Mouse (Mus musculus): ENCODE results near the gene Tbl1xr1.

The Tbl1xr1 gene

DNA sequence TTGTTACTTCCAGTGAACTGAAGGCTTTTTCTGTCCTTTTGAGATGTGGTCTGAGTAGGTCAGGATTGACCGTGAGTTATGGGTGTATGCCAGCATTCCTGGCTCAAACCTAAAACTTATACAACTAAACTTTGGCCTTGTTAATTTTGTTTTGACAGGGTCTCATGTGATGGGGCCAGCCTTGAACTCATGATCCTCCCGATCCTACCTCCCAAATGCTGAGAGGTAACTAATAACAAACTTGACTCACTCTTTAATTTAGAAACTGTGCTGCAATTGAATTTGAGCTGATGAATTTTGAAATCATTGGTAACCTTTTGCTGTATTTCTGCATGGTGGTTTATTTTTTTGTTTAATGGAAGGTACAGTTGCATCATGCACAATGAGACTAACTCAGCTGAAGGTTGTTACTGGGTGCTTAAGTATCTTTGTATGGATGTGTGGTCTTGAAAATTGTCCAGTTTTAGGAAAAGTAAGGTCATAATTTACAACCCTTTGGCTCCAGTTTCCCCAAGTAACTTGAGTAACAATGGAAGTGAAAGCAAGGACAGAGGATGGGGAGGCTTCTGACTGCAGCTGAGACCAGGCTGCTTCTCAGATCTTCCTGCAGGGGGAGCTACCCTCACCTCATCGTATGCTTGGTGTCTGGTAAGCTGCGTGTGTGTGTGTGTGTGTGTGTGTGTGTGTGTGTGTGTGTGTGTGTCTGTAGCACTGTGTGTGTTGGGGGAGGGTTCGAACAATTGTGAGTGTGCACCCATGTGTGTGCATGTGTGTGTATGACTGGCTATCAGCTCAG is 66.6 kb downstream of the Tbl1xr1 start:
- DNase-seq (ENCODE audit: low read depth, low spot score), result no peak

- no peak for DNase-seq (ENCODE audit: low read depth, low spot score)
Observed at GRCm38 (mm10) chr3:22144255-22144654, 67.8 kb downstream of the Tbl1xr1 start.

DNA sequence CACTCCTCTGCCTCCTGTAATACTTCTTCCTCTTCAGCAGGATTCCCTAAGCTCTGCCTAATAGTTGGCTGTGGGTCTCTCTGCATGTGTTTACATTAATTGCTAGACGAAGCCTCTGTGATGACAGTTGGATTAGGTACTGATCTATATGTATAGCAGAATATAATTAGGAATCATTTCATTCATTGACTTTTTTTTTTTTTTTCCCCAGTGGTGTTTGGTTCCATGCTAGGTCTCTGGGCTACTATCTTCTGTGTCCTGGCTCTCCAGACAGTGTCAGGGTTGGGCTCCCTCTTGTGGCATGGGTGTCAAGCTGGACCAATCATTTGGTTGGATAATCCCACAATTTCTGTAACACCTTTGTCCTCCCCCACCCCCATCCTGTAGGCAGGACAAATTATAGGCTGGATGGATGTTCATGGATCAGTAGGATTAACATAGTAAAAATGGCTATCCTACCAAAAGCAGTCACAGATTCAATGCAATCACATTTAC is 71.0 kb downstream of the Tbl1xr1 start:
- DNase-seq (ENCODE audit: low read depth, low spot score), result no peak

DNA sequence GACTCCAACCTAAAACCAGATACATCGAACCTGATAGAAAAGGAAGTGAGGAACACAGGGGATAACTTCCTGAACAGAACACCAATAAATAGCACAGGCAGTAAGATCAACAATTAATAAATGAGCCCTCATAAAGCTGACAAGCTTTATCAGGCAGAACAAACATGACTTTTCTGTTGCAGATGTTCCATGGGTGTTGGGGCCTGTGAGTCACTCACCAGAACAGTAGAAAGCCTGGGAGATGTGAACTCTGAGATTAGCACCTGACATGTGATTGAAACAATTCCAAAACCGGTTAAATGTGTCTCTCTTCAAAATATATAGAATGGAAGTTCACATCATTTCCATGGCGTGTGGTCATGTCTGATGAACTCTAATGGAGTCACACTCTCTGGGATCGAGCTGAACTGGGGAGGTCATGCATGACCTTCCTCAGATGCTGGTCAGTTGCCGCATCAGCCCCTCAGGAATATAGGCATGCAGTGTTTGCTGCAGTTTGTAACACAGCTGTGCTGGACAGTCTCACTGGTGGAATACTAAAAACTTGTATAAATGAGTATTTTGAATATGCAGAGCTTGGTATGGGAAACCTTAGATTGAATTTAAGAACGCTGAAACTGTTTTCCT is 72.0 kb downstream of the Tbl1xr1 start:
- no peak for DNase-seq (ENCODE audit: low read depth, low spot score)

GRCm38 (mm10) chr3:22150872-22151530 is 74.5 kb downstream of the Tbl1xr1 start:
- no peak for DNase-seq (ENCODE audit: low read depth, low spot score)

- DNase-seq (ENCODE audit: low read depth, low spot score), result no peak
Observed at GRCm38 (mm10) chr3:22152773-22153172, 76.3 kb downstream of the Tbl1xr1 start.

DNA sequence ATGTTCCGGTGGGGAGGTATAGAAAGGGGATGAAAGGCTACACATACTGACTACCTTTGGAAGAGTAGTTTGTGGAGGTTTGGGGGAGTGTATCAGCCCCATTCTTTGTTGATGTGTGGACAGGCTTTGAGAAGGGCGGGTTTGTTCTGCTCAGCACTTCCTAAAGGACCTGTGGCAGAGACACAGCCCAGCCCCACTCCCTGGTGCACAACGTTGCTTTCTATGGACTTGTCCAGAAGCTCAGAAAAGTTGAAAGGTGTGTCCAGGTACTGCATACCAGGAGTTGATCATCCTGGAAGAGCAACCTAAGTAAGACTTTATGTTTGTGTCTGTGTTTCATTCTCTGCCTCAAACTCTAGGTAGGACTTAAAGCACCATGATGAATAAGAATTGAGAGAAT is 78.1 kb downstream of the Tbl1xr1 start:
- DNase-seq (ENCODE audit: low read depth, low spot score), result no peak

GRCm38 (mm10) chr3:22156397-22156796 is 79.9 kb downstream of the Tbl1xr1 start:
- DNase-seq (ENCODE audit: low read depth, low spot score), result no peak

DNA sequence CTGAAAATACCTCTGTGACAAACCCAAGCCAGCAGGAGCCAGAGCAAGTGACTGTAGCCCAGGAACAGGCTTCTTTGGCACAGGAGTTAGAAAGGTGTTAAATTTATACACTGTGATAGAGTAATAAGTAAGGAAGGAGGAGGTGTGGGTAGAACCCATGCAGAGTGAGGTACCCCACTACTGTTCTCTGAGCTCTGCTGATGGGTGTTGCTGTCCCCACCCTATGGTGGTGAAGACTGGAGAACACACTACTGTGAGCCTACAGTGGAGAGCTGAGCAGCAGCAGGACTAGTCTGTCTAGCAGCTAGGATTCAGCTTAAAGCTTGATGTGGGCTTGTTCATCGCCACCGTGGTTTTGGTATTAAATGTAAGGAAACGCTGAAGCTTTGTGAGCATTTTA is 86.5 kb downstream of the Tbl1xr1 start:
- no peak for DNase-seq (ENCODE audit: low read depth, low spot score)

DNA sequence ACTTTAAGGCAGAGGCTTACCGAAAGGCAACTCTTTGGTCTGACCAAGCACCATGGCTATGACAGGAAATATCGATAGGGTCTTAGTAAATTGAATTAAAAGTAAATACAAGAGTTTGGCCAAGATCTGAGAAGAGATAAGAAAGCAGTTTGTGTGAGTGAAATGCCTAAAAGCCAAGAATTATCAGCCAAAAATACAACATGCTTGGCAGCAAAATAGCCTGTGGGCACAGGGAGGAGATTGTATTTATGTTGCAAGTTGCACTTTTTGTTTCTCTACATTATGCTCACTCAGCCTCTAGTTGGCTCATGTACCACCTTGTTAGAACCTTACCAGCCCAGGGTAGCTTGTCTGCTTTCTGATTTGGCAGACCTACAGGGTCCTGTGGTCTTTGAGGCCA is 91.4 kb downstream of the Tbl1xr1 start:
- no peak for DNase-seq (ENCODE audit: low read depth, low spot score)

DNA sequence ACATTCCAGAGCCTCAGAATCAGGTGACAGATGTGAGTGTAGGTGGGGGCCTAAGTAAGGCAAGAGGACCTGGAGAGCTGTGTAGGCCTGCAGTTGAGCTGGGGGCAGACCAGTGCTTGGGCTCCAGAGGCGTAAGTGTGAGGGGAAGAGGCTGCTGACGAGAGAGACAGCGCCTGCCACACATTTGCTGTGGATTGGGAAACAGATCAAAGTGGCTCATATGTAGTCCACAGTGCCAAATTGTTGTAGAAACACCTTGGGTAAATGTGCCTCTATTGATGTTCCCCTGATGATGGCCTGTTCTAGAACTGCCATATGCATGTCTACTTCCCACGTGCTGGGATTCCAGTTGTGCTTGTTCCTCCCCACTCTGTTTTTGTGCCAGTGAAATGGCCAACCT is 92.0 kb downstream of the Tbl1xr1 start:
- DNase-seq (ENCODE audit: low read depth, low spot score), result no peak

GRCm38 (mm10) chr3:22171526-22171925 is 95.1 kb downstream of the Tbl1xr1 start:
- DNase-seq (ENCODE audit: low read depth, low spot score), result no peak

- DNase-seq (ENCODE audit: low read depth, low spot score), result no peak
Observed at GRCm38 (mm10) chr3:22172410-22172809, 96.0 kb downstream of the Tbl1xr1 start.

DNA sequence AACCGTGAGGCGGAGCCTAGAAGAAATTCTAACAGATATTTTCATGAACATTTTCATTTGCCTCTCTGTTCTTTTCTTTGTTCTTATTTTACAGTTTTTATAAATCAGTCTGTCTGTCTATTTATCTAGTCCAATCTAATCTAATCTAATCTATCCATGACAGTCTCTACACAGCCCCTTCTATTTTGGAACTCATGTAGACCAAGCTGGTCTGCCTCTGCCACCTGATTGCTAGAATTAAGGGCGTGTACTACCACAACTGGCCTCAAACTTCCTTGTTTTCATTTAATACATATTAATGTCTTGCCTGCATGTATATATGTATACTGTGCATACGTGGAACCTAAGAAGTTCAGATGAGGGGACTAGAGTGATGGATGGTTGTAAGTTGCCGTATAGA is 96.7 kb downstream of the Tbl1xr1 start:
- no peak for DNase-seq (ENCODE audit: low read depth, low spot score)

DNA sequence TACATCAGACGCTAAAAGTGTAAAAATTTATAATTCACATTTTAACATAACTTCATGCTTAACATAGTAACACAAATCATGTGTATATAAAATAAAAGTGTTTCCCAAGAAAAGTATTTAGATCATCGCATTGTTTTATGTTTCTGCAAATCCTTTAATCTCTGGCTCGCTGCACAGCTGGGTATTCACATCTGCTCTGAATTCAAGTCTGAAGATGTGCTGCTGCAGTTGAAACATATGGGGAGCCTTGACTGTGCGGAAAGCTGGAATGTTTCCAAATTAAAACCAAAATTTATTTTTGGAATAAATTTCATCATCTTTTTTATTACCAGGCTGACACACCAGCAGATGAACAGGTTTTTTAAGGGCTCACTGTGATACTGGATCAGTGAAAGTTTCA is 97.8 kb downstream of the Tbl1xr1 start:
- DNase-seq (ENCODE audit: low read depth, low spot score), result no peak

GRCm38 (mm10) chr3:22180076-22180475 is 103.6 kb downstream of the Tbl1xr1 start:
- no peak for DNase-seq (ENCODE audit: low read depth, low spot score)

DNA sequence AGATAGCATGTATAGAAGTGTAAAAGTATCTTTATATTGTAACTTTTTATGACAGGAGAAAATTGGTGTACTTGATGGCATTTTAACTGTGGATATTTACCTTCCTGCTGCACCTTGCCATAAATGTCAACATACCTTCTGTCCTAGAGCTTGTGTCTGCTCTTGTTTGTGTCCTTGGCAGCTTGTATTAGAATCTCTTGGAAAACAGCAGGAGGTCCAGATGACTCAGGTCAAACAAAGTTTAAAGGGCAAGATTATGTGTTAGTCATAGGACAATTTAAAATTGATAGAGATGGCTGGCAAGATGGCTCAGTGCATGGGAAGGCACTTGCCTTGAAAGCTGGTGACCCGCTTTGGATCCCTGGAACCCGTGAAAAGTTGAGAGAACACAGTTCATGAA is 104.6 kb downstream of the Tbl1xr1 start:
- no peak for DNase-seq (ENCODE audit: low read depth, low spot score)

GRCm38 (mm10) chr3:22185265-22185664 is 108.8 kb downstream of the Tbl1xr1 start:
- no peak for DNase-seq (ENCODE audit: low read depth, low spot score)

DNA sequence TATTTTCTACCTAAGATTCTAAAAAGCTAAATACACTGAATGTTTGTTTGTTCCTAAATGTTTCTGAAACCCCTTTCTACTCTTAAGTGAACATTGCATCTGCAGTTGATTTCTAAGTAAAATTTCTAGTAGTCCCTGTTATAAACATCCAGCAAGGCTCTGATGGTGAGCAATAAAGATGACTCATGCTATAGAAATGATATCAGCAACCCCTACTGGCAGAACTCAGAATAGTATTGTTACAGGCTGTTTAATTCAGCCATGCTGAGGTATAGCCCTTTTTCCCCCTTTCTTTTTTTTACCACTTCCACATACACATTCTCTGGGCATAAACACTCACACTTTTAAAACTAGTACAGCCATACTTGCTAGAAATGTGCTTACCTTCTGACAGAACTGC is 114.0 kb downstream of the Tbl1xr1 start:
- DNase-seq (ENCODE audit: low read depth, low spot score), result peak; percentile 16

- DNase-seq (ENCODE audit: low read depth, low spot score), result no peak
Observed at GRCm38 (mm10) chr3:22192931-22193330, 116.5 kb downstream of the Tbl1xr1 start.

DNA sequence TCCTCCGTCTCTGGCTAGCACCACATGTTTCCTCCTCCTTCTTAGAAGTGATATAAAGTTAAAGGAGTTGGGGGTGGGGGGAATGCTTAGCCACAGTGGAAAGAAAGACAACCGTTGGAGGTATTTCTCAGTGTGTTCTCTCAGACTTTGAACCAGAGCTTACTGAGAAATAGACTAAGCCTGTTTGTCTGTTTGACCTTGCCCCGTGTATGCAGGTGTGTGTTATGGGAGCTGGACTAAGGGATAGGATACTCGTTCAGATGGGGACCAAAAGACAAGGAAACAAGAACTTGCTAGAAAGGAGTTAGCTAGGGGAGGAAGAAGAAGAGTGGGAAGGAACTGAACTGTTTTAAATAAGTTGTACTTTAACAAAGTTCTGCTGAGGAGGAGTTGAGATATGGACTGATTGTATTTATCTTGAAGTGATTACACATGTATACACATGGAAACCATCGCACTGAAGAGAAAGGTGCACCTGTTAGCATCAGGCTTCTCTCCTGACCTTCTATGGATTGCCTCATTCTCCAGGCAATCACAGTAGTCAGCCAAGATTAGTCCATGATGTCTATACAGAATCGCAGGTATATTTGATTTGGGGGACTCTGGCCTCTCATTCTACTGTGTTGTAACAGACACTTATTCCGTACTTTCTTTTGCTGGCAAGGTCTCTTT is 117.9 kb downstream of the Tbl1xr1 start:
- DNase-seq (ENCODE audit: low read depth, low spot score), result no peak

DNA sequence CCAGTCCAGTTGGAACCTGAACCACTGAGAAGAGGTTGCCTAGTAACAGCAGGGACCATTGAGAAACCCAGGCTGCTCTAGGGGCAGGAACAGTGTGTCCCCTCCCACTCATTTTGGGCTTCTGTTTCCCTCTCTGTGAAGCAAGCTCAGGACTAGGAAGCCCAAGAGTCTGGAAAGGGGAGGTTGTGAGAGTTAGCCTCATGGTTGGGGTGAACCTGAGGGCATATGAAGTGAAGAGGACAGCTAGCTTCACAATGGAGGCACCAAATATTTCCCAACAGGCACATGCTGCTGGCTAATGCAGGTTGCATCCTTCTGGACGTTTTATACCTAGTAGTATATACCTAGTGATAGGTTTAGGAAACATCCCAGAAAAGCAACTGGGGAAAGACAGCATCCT is 122.3 kb downstream of the Tbl1xr1 start:
- DNase-seq (ENCODE audit: low read depth, low spot score), result no peak

All from retina, adult 2 months (tissue).